Mouse (Mus musculus) G1E (cell line): ENCODE measurements at regions not wholly inside any gene's neighbourhood (a gene's known extent, or its start where the extent isn't known, plus 50 kb on each side); places are given as distances from the start of the nearest gene placed in this dataset.
A peak's percentile ranks its signal among the peaks of the same experiment; 100 is the strongest.

Experiments used
- ATAC-seq: 2 replicates; pipeline ENCODE4 v1.8.0; 2016; ENCODE audit warnings: mild to moderate bottlenecking; ENCODE audit not compliant: insufficient number of reproducible peaks, poor library complexity, low FRiP score, severe bottlenecking; ENCODE audit errors: extremely low read depth
- DNase-seq: peaks from one replicate; pipeline ENCODE4 v3.0.0; 2012; ENCODE audit warnings: low spot score
- H3K27me3 ChIP-seq: 2 replicates; pipeline ENCODE4 v1.6.1; 2012; ENCODE audit warnings: mild to moderate bottlenecking, low read length, inconsistent platforms; ENCODE audit not compliant: insufficient read depth
- H3K36me3 ChIP-seq: replicated peaks from 2 replicates; pipeline ENCODE3; 2012; ENCODE audit warnings: mild to moderate bottlenecking, inconsistent platforms
- H3K4me1 ChIP-seq: 2 replicates; pipeline ENCODE4 v1.6.1; 2012; ENCODE audit warnings: low read depth, low read length, inconsistent platforms, mixed read lengths; ENCODE audit not compliant: insufficient read depth
- H3K4me3 ChIP-seq: 2 replicates; pipeline ENCODE4 v1.5.1; 2012; ENCODE audit warnings: low read depth, mild to moderate bottlenecking, inconsistent platforms, low read length, moderate library complexity, mixed read lengths
- H3K9me3 ChIP-seq: replicated peaks from 2 replicates; pipeline ENCODE4 v1.6.1; 2012; ENCODE audit warnings: inconsistent platforms
- CTCF ChIP-seq: IDR thresholded peaks from 2 replicates; pipeline ENCODE4 v1.5.1; 2012; ENCODE audit warnings: low read depth, low read length, inconsistent platforms, mixed read lengths
- GATA1 ChIP-seq: IDR thresholded peaks from 2 replicates; pipeline ENCODE4 v1.6.1; 2012; ENCODE audit warnings: borderline replicate concordance, low read length, inconsistent platforms, mixed read lengths
- GATA2 ChIP-seq: IDR thresholded peaks from 2 replicates; pipeline ENCODE4 v1.6.1; 2012; ENCODE audit warnings: low read depth, low read length, inconsistent platforms, borderline replicate concordance
- POLR2AphosphoS5 ChIP-seq: IDR thresholded peaks from 2 replicates; pipeline ENCODE4 v1.6.1; 2012; ENCODE audit warnings: low read depth, low read length, inconsistent platforms; ENCODE audit not compliant: insufficient replicate concordance
- TAL1 ChIP-seq: conservative IDR thresholded peaks from 2 replicates; pipeline ENCODE4 v1.6.1; 2012; ENCODE audit warnings: low read depth, low read length, inconsistent platforms, mixed read lengths

DNA sequence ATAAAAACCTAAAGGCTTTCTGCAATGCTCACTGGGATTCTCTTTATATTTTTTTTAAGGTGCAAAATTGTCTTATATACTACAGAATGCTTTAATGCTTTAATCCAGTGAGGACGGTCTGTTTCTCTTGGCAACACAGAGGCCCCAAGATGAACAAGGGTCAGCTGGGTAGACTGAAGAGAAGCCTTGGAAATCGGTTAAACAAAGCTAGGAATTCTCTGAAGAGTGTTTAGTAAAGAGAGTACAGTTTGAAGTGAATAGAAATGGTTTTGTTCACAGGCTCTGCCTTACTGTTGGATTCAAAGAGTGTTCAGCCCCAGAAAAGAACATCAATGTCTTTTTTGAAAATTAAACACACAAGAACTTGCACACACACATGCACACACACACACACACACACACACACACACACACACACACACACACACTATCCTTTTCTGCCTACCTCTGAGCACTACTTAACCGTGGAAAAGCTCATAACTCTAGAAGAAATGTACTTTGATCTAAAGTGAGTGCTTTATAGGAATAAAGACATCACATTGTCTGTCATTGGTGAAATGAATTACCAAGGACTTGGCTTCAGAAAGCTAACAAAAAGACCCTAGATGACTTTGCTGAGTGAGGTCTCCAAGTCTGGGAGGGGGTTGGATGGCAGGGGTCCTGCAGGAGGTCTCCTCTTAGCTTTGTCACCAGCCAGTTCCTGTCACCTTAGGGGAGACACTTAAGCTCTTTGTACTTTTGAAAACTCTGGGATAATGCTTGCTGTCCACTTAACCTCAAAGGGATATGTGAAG, 201.5 kb downstream of the Cd47 start:
- TF ChIP-seq GATA2 (no peak), POLR2AphosphoS5 (no peak), TAL1 (no peak), CTCF (no peak), GATA1 (no peak)
- ATAC-seq, result no peak
- Histone ChIP-seq H3K36me3 (no peaks in the 10 kb centered on the region), H3K4me1 (peaks cover 4% of the 10 kb centered on the region), H3K4me3 (no peak overlapping the region), H3K9me3 (no peaks in the 10 kb centered on the region), H3K27me3 (peaks cover 13% of the 10 kb centered on the region; the same call in 1 of the 2 replicates)
- DNase-seq, result no peak

- no peak for DNase-seq
- H3K9me3 ChIP-seq, result no peaks in the 10 kb centered on the region
- no peak for ATAC-seq
- H3K4me1 ChIP-seq, result peaks cover 4% of the 10 kb centered on the region
- no peak overlapping the region for H3K4me3 ChIP-seq
- TF ChIP-seq POLR2AphosphoS5, result no peak
- TF ChIP-seq GATA1, result no peak
- no peak for TF ChIP-seq TAL1
- TF ChIP-seq GATA2, result no peak
- TF ChIP-seq CTCF, result no peak
- no peaks in the 10 kb centered on the region for H3K36me3 ChIP-seq
- H3K27me3 ChIP-seq, result peaks cover 13% of the 10 kb centered on the region; the same call in 1 of the 2 replicates
Measured at GRCm38 (mm10) chr16:50002456-50002788, 202.1 kb downstream of the Cd47 start.

GRCm38 (mm10) chr16:50009046-50009445, 208.7 kb downstream of the Cd47 start:
- TF ChIP-seq GATA2, result no peak
- no peak for TF ChIP-seq POLR2AphosphoS5
- no peak for TF ChIP-seq GATA1
- no peak for TF ChIP-seq TAL1
- ATAC-seq, result no peak

GRCm38 (mm10) chr16:50009542-50009941, 209.2 kb downstream of the Cd47 start:
- H3K4me1 ChIP-seq, result peaks cover 7% of the 10 kb centered on the region
- TF ChIP-seq GATA1 (no peak), POLR2AphosphoS5 (no peak), CTCF (no peak), TAL1 (no peak), GATA2 (no peak)
- no peaks in the 10 kb centered on the region for H3K9me3 ChIP-seq
- ATAC-seq (peak; percentile 40), DNase-seq (no peak)
- H3K4me3 ChIP-seq, result no peak overlapping the region
- H3K27me3 ChIP-seq, result peaks cover 8% of the 10 kb centered on the region
- no peaks in the 10 kb centered on the region for H3K36me3 ChIP-seq

More at GRCm38 (mm10) chr16:50009046-50009445, 208.7 kb downstream of the Cd47 start:
- no peak overlapping the region for H3K4me3 ChIP-seq
- H3K36me3 ChIP-seq, result no peaks in the 10 kb centered on the region
- no peaks in the 10 kb centered on the region for H3K9me3 ChIP-seq
- H3K4me1 ChIP-seq, result peaks cover 7% of the 10 kb centered on the region
- H3K27me3 ChIP-seq, result peaks cover 8% of the 10 kb centered on the region
- DNase-seq, result no peak

GRCm38 (mm10) chr16:50010074-50010473, 209.7 kb downstream of the Cd47 start:
- H3K36me3 ChIP-seq, result no peaks in the 10 kb centered on the region
- no peak for TF ChIP-seq GATA2
- no peak for TF ChIP-seq CTCF
- H3K4me1 ChIP-seq, result peaks cover 7% of the 10 kb centered on the region
- DNase-seq, result no peak
- no peak overlapping the region for H3K4me3 ChIP-seq
- peaks cover 8% of the 10 kb centered on the region for H3K27me3 ChIP-seq
- ATAC-seq, result no peak
- H3K9me3 ChIP-seq, result no peaks in the 10 kb centered on the region

DNA sequence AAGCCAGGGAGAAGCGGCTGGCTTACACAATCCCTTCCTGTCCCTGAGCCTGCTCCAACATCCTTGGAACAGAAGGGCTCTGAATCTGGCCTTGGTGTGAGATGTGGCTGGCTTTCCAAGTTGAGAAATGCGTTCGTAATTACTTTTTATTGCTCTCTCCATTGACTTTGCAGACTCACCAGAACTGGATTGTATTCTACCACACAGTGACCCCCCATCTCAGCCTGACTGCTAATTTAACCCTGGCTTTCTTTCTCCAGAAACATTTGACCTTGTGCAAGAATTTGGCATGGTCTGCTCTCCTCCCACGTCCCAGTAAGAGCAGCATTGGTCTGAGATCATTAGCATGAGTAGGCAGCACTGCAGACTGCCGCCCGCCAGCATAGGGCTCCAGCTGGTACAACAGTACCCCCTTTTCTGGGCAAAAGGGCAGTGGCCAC, 210.2 kb downstream of the Cd47 start:
- DNase-seq (no peak), ATAC-seq (no peak)
- no peak for TF ChIP-seq GATA2
- no peak for TF ChIP-seq POLR2AphosphoS5
- no peak for TF ChIP-seq CTCF
- no peak for TF ChIP-seq GATA1
- no peak for TF ChIP-seq TAL1
- Histone ChIP-seq H3K36me3 (no peaks in the 10 kb centered on the region), H3K4me1 (peaks cover 7% of the 10 kb centered on the region), H3K4me3 (no peak overlapping the region), H3K9me3 (no peaks in the 10 kb centered on the region), H3K27me3 (peaks cover 8% of the 10 kb centered on the region)

DNA sequence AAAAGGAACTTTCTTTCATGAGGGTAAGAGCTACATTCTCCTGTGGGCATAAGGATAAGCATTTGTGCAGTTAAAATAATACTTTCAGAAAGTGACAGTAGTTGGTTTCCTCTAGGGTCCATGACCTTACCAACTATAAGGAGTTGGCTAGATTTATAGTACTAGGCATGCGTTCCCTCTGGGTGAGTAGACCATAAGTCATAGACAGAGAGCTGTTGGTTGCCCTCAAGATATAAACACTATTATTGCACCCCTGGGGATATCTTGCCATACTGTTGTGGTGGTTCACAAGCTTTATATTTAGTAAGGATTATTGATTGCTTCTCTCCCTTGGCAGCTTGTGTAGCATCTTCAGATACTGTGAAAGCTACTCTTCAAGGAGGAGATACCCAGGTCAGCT, 223.6 kb downstream of the Cd47 start:
- H3K9me3 ChIP-seq, result no peaks in the 10 kb centered on the region
- DNase-seq, result no peak
- no peak for ATAC-seq
- H3K4me1 ChIP-seq, result peaks cover 30% of the 10 kb centered on the region
- TF ChIP-seq CTCF (no peak), GATA2 (no peak), TAL1 (no peak), GATA1 (no peak), POLR2AphosphoS5 (no peak)
- H3K4me3 ChIP-seq, result no peak overlapping the region
- H3K27me3 ChIP-seq, result no peaks in the 10 kb centered on the region
- H3K36me3 ChIP-seq, result no peaks in the 10 kb centered on the region
